Mouse (Mus musculus): Measurements from ENCODE around the gene Cbr1. TPM values are rescaled to one million over a fixed set of nuclear protein-coding genes. Genes with fewer than 3 reads are reported as not detected.
"Not testable (repeated sequence)": the region's sequence is repeated elsewhere in the genome, so short reads cannot be mapped to it uniquely, and the experiment has no call there.

Cbr1 gene
- total RNA-seq, 2 experiments from 2014 or later = 17.4 to 27.5 TPM

GRCm38 (mm10) chr16:93606146-93606545 lies 493 bp downstream of the Cbr1 start:
- no peak overlapping the region for H3K4me3 ChIP-seq
- intact Hi-C loops (cut with DNase I) = no loop called here
- H3K27ac ChIP-seq = no peak overlapping the region
- TF ChIP-seq CTCF (IDR thresholded peaks at IDR 0.05) = no peak
- DNase-seq = no peak

DNA sequence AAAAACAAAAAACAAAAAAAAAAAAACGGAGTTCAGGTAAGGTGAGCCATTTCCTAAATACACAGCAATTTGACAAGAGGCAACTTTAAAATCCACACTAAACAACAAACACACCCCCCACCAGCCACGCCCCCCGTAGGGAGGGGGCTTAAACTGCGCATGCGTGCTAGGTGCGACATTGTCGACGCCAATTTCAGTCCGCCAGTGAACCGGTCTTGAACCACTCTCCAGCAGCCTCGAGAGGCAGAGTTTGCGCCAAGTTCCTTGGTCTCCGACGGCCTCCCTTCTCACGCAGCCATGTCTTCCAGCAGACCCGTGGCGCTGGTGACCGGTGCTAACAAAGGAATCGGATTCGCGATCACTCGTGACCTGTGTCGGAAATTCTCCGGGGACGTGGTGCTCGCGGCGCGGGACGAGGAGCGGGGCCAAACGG lies 2.0 kb downstream of the Cbr1 start:
- intact Hi-C loops (cut with DNase I) = no loop called here
- no peak for TF ChIP-seq CTCF (IDR thresholded peaks at IDR 0.05)
- Histone ChIP-seq H3K27ac (peak overlapping the region; percentile 81), H3K4me3 (peak overlapping the region; percentile 80)
- peak; percentile 89 for DNase-seq

GRCm38 (mm10) chr16:93608731-93609130 lies 3.1 kb downstream of the Cbr1 start:
- intact Hi-C loops (cut with DNase I) = no loop called here
- Histone ChIP-seq H3K27ac (no peak overlapping the region), H3K4me3 (peak overlapping the region; percentile 80; the same call in 1 of the 2 replicates)
- DNase-seq = no peak
- TF ChIP-seq CTCF (IDR thresholded peaks at IDR 0.05) = no peak

DNA sequence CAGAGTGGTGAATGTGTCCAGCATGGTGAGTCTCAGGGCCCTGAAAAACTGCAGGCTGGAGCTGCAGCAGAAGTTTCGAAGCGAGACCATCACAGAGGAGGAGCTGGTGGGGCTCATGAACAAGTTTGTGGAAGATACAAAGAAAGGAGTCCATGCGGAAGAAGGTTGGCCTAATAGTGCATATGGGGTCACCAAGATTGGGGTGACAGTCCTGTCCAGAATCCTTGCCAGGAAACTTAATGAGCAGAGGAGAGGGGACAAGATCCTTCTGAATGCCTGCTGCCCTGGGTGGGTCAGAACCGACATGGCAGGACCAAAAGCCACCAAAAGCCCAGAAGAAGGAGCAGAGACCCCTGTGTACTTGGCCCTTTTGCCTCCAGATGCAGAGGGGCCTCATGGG lies 4.1 kb downstream of the Cbr1 start:
- Histone ChIP-seq H3K4me3 (no peak overlapping the region), H3K27ac (no peak overlapping the region)
- intact Hi-C loops (cut with DNase I) = loop anchor here (10.0 kb wide), 1 partner anchor 175 kb away; no protein-coding TSS in a partner anchor
- TF ChIP-seq CTCF (IDR thresholded peaks at IDR 0.05) = no peak
- DNase-seq = no peak

DNA sequence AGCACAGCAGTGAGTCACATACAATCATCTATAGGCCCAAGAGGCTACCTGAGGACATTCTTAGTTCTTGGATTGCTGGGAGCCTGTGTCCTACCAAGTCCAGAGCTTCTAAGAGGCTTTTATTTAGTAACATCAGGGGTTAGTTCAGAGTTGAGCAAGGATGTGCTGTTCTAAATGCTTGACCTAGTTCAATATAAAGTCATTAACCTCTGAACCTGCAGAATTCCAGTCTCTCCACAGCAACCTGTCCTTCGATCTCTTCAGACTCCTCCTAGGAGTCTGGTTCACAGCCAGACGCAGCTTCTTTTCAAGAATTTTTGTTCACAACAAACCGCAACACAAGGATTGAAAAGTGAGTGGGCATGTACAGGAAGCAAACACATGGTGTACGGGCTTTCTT lies 5.3 kb downstream of the Cbr1 start:
- no peak overlapping the region for H3K4me3 ChIP-seq
- no peak for DNase-seq
- intact Hi-C loops (cut with DNase I) = loop anchor here (10.0 kb wide), 1 partner anchor 174 kb away; no protein-coding TSS in a partner anchor

GRCm38 (mm10) chr16:93615118-93615870 lies 9.6 kb downstream of the Cbr1 start:
- no peak overlapping the region for H3K27ac ChIP-seq
- TF ChIP-seq CTCF (IDR thresholded peaks at IDR 0.05) = peak; percentile 91
- DNase-seq = peak; percentile 81
- intact Hi-C loops (cut with DNase I) = loop anchor here (10.0 kb wide), 1 partner anchor 170 kb away; no protein-coding TSS in a partner anchor
- no peak overlapping the region for H3K4me3 ChIP-seq

More for the DNA sequence above, 5.3 kb downstream of the Cbr1 start:
- TF ChIP-seq CTCF (IDR thresholded peaks at IDR 0.05) = no peak
- H3K27ac ChIP-seq = no peak overlapping the region

GRCm38 (mm10) chr16:93623759-93624158 lies 18.1 kb downstream of the Cbr1 start:
- intact Hi-C loops (cut with DNase I); H3K4me3 ChIP-seq; H3K27ac ChIP-seq; DNase-seq: not testable (repeated sequence)

GRCm38 (mm10) chr16:93624671-93625070 lies 19.0 kb downstream of the Cbr1 start:
- H3K27ac ChIP-seq = no peak overlapping the region

GRCm38 (mm10) chr16:93626745-93627144 lies 21.1 kb downstream of the Cbr1 start:
- TF ChIP-seq CTCF (IDR thresholded peaks at IDR 0.05) = peak; percentile 70
- H3K27ac ChIP-seq = no peak overlapping the region
- no peak for DNase-seq
- intact Hi-C loops (cut with DNase I) = no loop called here
- H3K4me3 ChIP-seq = no peak overlapping the region

More at GRCm38 (mm10) chr16:93624671-93625070, 19.0 kb downstream of the Cbr1 start:
- no peak overlapping the region for H3K4me3 ChIP-seq
- intact Hi-C loops (cut with DNase I) = no loop called here
- DNase-seq = no peak
- TF ChIP-seq CTCF (IDR thresholded peaks at IDR 0.05) = no peak

DNA sequence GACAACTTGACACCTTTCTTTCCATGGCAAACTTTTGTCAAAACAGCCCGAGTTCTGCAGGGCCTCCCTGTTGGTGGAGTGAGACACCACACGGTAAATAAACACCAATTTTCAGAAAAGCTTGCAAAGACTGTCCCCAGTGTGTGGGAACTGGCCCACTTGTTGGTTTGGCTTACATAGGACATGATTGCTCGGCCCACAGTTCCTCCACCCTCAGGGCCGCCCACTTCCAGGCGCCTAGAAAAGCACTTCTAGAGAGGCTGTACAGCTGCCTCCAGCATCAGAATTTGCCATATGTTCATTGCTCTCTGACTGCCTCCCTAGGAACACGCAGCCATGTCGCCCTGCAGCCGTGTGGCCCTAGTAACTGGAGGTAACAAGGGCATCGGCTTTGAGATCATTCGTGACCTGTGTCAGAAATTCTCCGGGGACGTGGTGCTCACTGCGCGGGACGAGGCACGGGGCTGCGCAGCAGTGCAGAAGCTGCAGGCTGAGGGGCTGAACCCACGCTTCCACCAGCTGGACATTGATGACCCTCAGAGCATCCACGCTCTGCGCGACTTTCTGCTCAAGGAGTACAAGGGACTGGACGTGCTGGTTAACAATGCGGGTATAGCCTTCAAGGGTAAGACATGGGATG lies 22.2 kb downstream of the Cbr1 start, which contains the start of gene Gm5678:
Gene Gm5678, plus strand, starts transcription at position 337 of the 640 bp plus-strand sequence.
- intact Hi-C loops (cut with DNase I) = no loop called here

GRCm38 (mm10) chr16:93644006-93644405 lies 38.4 kb downstream of the Cbr1 start:
- H3K4me3 ChIP-seq = no peak overlapping the region
- peak; percentile 47 for DNase-seq
- intact Hi-C loops (cut with DNase I) = no loop called here
- no peak for TF ChIP-seq CTCF (IDR thresholded peaks at IDR 0.05)
- no peak overlapping the region for H3K27ac ChIP-seq

More for the DNA sequence above, 22.2 kb downstream of the Cbr1 start, which contains the start of gene Gm5678:
- TF ChIP-seq CTCF (IDR thresholded peaks at IDR 0.05) = no peak
- no peak for DNase-seq
- Histone ChIP-seq H3K4me3 (no peak within 1 kb of the TSS), H3K27ac (no peak within 1 kb of the TSS)

DNA sequence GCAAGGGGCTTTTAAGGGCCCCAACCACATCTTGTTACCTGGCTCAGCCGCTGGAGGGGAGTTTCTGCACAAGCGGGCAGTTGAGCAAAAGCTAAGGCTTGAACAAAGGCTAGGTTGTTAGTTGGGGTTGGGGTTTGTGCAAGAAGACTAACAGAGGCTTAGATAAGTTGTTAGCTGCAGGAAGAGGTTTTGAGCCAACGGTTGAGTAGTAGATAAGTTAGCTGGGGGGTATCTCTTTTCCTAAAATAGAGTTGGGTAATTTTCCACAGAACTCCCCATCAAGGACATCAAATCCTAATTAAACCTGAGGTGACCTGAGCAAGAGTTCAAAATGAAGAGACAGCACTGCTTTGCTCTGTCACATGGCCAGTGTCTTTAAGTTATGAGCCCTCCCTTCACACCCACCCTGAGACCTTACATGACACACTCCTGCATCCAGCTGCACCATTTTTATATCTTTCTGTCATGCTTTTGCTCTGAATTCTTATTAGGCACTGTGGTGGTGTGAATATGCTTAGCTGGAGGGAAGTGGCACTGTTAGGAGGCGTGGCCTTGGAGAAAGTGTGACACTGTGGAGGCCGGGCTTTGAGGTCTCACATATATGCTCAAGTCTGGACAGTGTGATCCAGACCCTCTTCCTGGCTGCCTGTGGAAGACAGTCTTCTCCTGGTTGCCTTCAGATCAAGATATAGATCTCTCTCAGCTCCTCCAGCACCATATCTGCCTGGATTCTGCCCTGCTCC lies 43.0 kb downstream of the Cbr1 start:
- intact Hi-C loops (cut with DNase I) = no loop called here
- Histone ChIP-seq H3K27ac (no peak overlapping the region), H3K4me3 (no peak overlapping the region)
- DNase-seq = no peak
- no peak for TF ChIP-seq CTCF (IDR thresholded peaks at IDR 0.05)

Other genes starting within 250 kb of the Cbr1 start
- gene Setd4, start 1.8 kb upstream of the Cbr1 start, total RNA-seq (2021) = 1 to 10 TPM in 1 of 2 experiments, under 1 TPM in 1; 0.67 to 1.1 TPM
- 1 to 10 TPM; 1.3 to 1.5 TPM for gene Gm5678, start 22.2 kb downstream of the Cbr1 start, total RNA-seq (2021)
- gene Cbr3, start 77.4 kb downstream of the Cbr1 start, total RNA-seq (2021) = 1 to 10 TPM; 1.8 to 2.3 TPM
- 10 to 100 TPM; 28.6 to 48.7 TPM for gene Dop1b, start 106.1 kb downstream of the Cbr1 start, total RNA-seq (2021)
- 10 to 100 TPM; 10.2 to 14.1 TPM for gene Morc3, start 226.3 kb downstream of the Cbr1 start, total RNA-seq (2021)

Measured in gastrocnemius, adult 2 months (tissue).